Mouse (Mus musculus): ENCODE data around the gene Ncoa7.

Gene Ncoa7

GRCm38 (mm10) chr10:30743275-30743674 is 59.9 kb downstream of the Ncoa7 start:
- DNase-seq = peak; percentile 61 to 74

GRCm38 (mm10) chr10:30738403-30738802 is 64.7 kb downstream of the Ncoa7 start:
- no peak for DNase-seq

- no peak for DNase-seq
Measured at GRCm38 (mm10) chr10:30737323-30737722, 65.8 kb downstream of the Ncoa7 start.

GRCm38 (mm10) chr10:30733148-30733785 is 69.9 kb downstream of the Ncoa7 start:
- DNase-seq = no peak

GRCm38 (mm10) chr10:30731321-30731914 is 71.7 kb downstream of the Ncoa7 start:
- DNase-seq = no peak

GRCm38 (mm10) chr10:30730791-30731190 is 72.3 kb downstream of the Ncoa7 start:
- DNase-seq = no peak

GRCm38 (mm10) chr10:30729157-30730096 is 73.7 kb downstream of the Ncoa7 start:
- no peak for DNase-seq

GRCm38 (mm10) chr10:30723014-30723413 is 80.1 kb downstream of the Ncoa7 start:
- no peak for DNase-seq

GRCm38 (mm10) chr10:30720556-30720955 is 82.6 kb downstream of the Ncoa7 start:
- DNase-seq = no peak

GRCm38 (mm10) chr10:30719947-30720346 is 83.2 kb downstream of the Ncoa7 start:
- no peak for DNase-seq

- peak; percentile 35 to 45 for DNase-seq
Measured at GRCm38 (mm10) chr10:30718703-30719340, 84.3 kb downstream of the Ncoa7 start.

- no peak for DNase-seq
Measured at GRCm38 (mm10) chr10:30716171-30716570, 87.0 kb downstream of the Ncoa7 start.

- no peak for DNase-seq
Measured at GRCm38 (mm10) chr10:30712540-30712939, 90.6 kb downstream of the Ncoa7 start.

GRCm38 (mm10) chr10:30709846-30710403 is 93.2 kb downstream of the Ncoa7 start:
- DNase-seq = no peak

- DNase-seq = no peak
Measured at GRCm38 (mm10) chr10:30708039-30708438, 95.1 kb downstream of the Ncoa7 start.

- no peak for DNase-seq
Measured at GRCm38 (mm10) chr10:30702663-30703062, 100.5 kb downstream of the Ncoa7 start.

GRCm38 (mm10) chr10:30686862-30687261 is 116.3 kb downstream of the Ncoa7 start:
- DNase-seq = no peak

GRCm38 (mm10) chr10:30683449-30683848 is 119.7 kb downstream of the Ncoa7 start:
- no peak for DNase-seq

GRCm38 (mm10) chr10:30679756-30680155 is 123.4 kb downstream of the Ncoa7 start:
- no peak for DNase-seq

- no peak for DNase-seq
Measured at GRCm38 (mm10) chr10:30678051-30678450, 125.1 kb downstream of the Ncoa7 start.

- DNase-seq = no peak
Measured at GRCm38 (mm10) chr10:30674825-30675224, 128.3 kb downstream of the Ncoa7 start.

GRCm38 (mm10) chr10:30666580-30666979 is 136.5 kb downstream of the Ncoa7 start:
- DNase-seq = no peak
